Mouse (Mus musculus): Measurements from ENCODE around the gene Tmem132d. TPM values are rescaled to one million over a fixed set of nuclear protein-coding genes. Genes with fewer than 3 reads are reported as not detected.
"Not testable (repeated sequence)": the region's sequence is repeated elsewhere in the genome, so short reads cannot be mapped to it uniquely, and the experiment has no call there.

Tmem132d gene
- total RNA-seq, 1 experiment from 2014 or later: not detected

- DNase-seq: no peak
These were observed 342.3 kb downstream of the Tmem132d start for GRCm38 (mm10) chr5:128090578-128090977.

GRCm38 (mm10) chr5:128075456-128075855 is 357.4 kb downstream of the Tmem132d start:
- DNase-seq: no peak

GRCm38 (mm10) chr5:128072616-128073015 is 360.3 kb downstream of the Tmem132d start:
- DNase-seq: no peak

- no peak for DNase-seq
These were observed 391.1 kb downstream of the Tmem132d start for GRCm38 (mm10) chr5:128041781-128042180.

GRCm38 (mm10) chr5:128040036-128040435 is 392.8 kb downstream of the Tmem132d start:
- DNase-seq: no peak

GRCm38 (mm10) chr5:128027076-128027475 is 405.8 kb downstream of the Tmem132d start:
- no peak for DNase-seq

- no peak for DNase-seq
These were observed 428.2 kb downstream of the Tmem132d start for GRCm38 (mm10) chr5:128004666-128005065.

GRCm38 (mm10) chr5:127996526-127997245 is 436.2 kb downstream of the Tmem132d start:
- no peak for DNase-seq

GRCm38 (mm10) chr5:127993460-127993859 is 439.4 kb downstream of the Tmem132d start:
- no peak for DNase-seq

GRCm38 (mm10) chr5:127990826-127991225 is 442.1 kb downstream of the Tmem132d start:
- no peak for DNase-seq

GRCm38 (mm10) chr5:127980003-127980358 is 452.9 kb downstream of the Tmem132d start:
- not testable (repeated sequence) for DNase-seq

GRCm38 (mm10) chr5:127979329-127980002 is 453.4 kb downstream of the Tmem132d start:
- DNase-seq: no peak

GRCm38 (mm10) chr5:127976661-127977060 is 456.2 kb downstream of the Tmem132d start:
- no peak for DNase-seq

- no peak for DNase-seq
These were observed 467.2 kb downstream of the Tmem132d start for GRCm38 (mm10) chr5:127965700-127966099.

- no peak for DNase-seq
These were observed 470.2 kb downstream of the Tmem132d start for GRCm38 (mm10) chr5:127962656-127963055.

GRCm38 (mm10) chr5:127956511-127957097 is 476.3 kb downstream of the Tmem132d start:
- no peak for DNase-seq

GRCm38 (mm10) chr5:127954231-127954790 is 478.6 kb downstream of the Tmem132d start:
- no peak for DNase-seq

- no peak for DNase-seq
These were observed 480.1 kb downstream of the Tmem132d start for GRCm38 (mm10) chr5:127952800-127953199.

GRCm38 (mm10) chr5:127950574-127950973 is 482.3 kb downstream of the Tmem132d start:
- no peak for DNase-seq

GRCm38 (mm10) chr5:127947275-127947674 is 485.6 kb downstream of the Tmem132d start:
- DNase-seq: peak; percentile 3

- not testable (repeated sequence) for DNase-seq
These were observed 490.7 kb downstream of the Tmem132d start for GRCm38 (mm10) chr5:127942171-127942570.

- no peak for DNase-seq
These were observed 495.0 kb downstream of the Tmem132d start for GRCm38 (mm10) chr5:127937914-127938313.

GRCm38 (mm10) chr5:127929687-127930086 is 503.2 kb downstream of the Tmem132d start:
- no peak for DNase-seq
